18 mouse cellular contexts compared by ENCODE assay signal in the genomic region with DNA sequence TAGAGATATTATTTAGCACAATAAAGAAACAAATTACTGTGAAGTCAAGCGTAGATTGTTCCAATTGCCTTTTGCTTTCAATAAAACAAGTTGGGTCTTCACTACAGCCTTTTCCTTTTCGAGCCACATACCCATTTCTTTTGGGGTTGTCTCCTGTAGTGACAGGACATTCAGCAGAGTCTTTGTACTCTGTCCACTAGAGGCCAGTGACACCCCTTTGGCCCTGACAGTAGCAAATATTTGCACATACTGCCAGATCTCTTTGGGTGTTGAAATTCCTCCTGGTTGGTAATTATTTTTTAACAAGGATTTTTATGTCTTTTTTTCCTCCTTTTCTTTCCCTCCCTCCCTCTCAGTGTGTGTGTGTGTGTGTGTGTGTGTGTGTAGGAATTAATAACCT. TPM values are rescaled to one million over a fixed set of nuclear protein-coding genes. Genes with fewer than 3 reads are reported as not detected.
DNase-seq lines count a peak whose midpoint lies in the region; ATAC-seq and TF ChIP-seq lines count a peak whose summit lies in the region.
"Had no signal": no experiment of that assay in that cellular context is flagged by ENCODE, and none has a peak within 500 bp of the region (broad histone marks: within the 10 kb centered on the region; RNA-seq: fewer than 3 reads in every experiment).

No protein-coding gene starts in this region.

- H3K9me3 ChIP-seq in intestine, postnatal 0 days (ENCODE audit: control insufficient read depth): no peaks in the 10 kb centered on the region
- no peaks in the 10 kb centered on the region for H3K9me3 ChIP-seq in intestine, embryonic 15.5 days
- H3K9me3 ChIP-seq: embryonic facial prominence, embryonic 15.5 days; forebrain, embryonic 15.5 days; G1E; heart, embryonic 13.5 days; megakaryocyte, embryonic 14.5 days had no signal

- no peak overlapping the region for H3K9ac ChIP-seq in intestine, postnatal 0 days (ENCODE audit: low read depth, low read length)
- no peak overlapping the region for H3K9ac ChIP-seq in intestine, embryonic 15.5 days
- H3K9ac ChIP-seq: embryonic facial prominence, embryonic 15.5 days; forebrain, embryonic 15.5 days; heart, embryonic 13.5 days; hindbrain, embryonic 14.5 days had no signal

- DNase-seq in adrenal gland, postnatal 14 days: peak; percentile 20
- DNase-seq in adrenal gland, postnatal 10 days: no peak
- peak; percentile 27 for DNase-seq in retina, embryonic 14.5 days (ENCODE audit: low spot score)
- no peak for DNase-seq in retina, postnatal 1 day
- no peak for DNase-seq in frontal cortex, adult 2 months (ENCODE audit: extremely low spot score in 1 of 2, low spot score in 1 of 2)
- DNase-seq in right cerebral cortex, postnatal 25 days: no peak
- DNase-seq: gastrocnemius, postnatal 36 days; lung, adult 18-20 months had no signal

- 57% methylated on average over 2 of the region's 2 CpGs for WGBS in intestine, postnatal 0 days
- 54% methylated on average over 2 of the region's 2 CpGs for WGBS in intestine, embryonic 15.5 days

- TF ChIP-seq CTCF in intestine, postnatal 0 days (IDR thresholded peaks at IDR 0.05; ENCODE audit: low read depth): peak; percentile 48

- no peaks in the 10 kb centered on the region for H3K36me3 ChIP-seq in intestine, postnatal 0 days (ENCODE audit: control insufficient read depth, insufficient read depth)
- H3K36me3 ChIP-seq in intestine, embryonic 15.5 days: no peaks in the 10 kb centered on the region
- H3K36me3 ChIP-seq: embryonic facial prominence, embryonic 15.5 days; forebrain, embryonic 15.5 days; G1E; heart, embryonic 13.5 days had no signal

- H3K27me3 ChIP-seq in intestine, postnatal 0 days (replicated peaks; ENCODE audit: control insufficient read depth, insufficient read depth, low read length): peaks cover 14% of the 10 kb centered on the region
- peaks cover 16% of the 10 kb centered on the region for H3K27me3 ChIP-seq in intestine, embryonic 15.5 days (replicated peaks)

- no peaks in the 10 kb centered on the region for H3K4me1 ChIP-seq in intestine, postnatal 0 days (replicated peaks; ENCODE audit: control insufficient read depth, insufficient read depth, low read length)
- H3K4me1 ChIP-seq in intestine, embryonic 15.5 days (replicated peaks): 0 out of 2 replicates have a peak, but pooled peaks cover 6% of the 10 kb centered on the region

- H3K4me2 ChIP-seq in intestine, postnatal 0 days (replicated peaks; ENCODE audit: low read depth): no peak overlapping the region
- H3K4me2 ChIP-seq in intestine, embryonic 15.5 days (replicated peaks): no peak overlapping the region
- H3K4me2 ChIP-seq: embryonic facial prominence, embryonic 15.5 days; forebrain, embryonic 15.5 days; heart, embryonic 13.5 days; hindbrain, embryonic 14.5 days had no signal

- no peak overlapping the region for H3K4me3 ChIP-seq in intestine, postnatal 0 days (ENCODE audit: low read depth, low read length)
- H3K4me3 ChIP-seq in intestine, embryonic 15.5 days (replicated peaks): no peak overlapping the region
- H3K4me3 ChIP-seq: embryonic facial prominence, embryonic 15.5 days; forebrain, embryonic 15.5 days; heart, embryonic 13.5 days; megakaryocyte, embryonic 14.5 days; myocyte had no signal

- H3K27ac ChIP-seq in intestine, postnatal 0 days (ENCODE audit: low read depth, low read length): no peak overlapping the region
- no peak overlapping the region for H3K27ac ChIP-seq in intestine, embryonic 15.5 days
- H3K27ac ChIP-seq: embryonic facial prominence, embryonic 15.5 days; forebrain, embryonic 15.5 days; heart, embryonic 13.5 days; hindbrain, embryonic 14.5 days had no signal

- ATAC-seq in intestine, postnatal 0 days: no peak
- no peak for ATAC-seq in intestine, embryonic 15.5 days
- ATAC-seq: forebrain, embryonic 15.5 days had no signal

RNA-seq across cellular contexts. Expression of a gene that starts 31.0 kb away (rescaled TPM):
- not detected in 2 replicates for total RNA-seq in adrenal gland, postnatal 14 days (2021)
- not detected for total RNA-seq in adrenal gland, postnatal 10 days (2021)
- polyA plus RNA-seq in intestine, postnatal 0 days (2015; fragmentation: Nextera tagmentation; extraction: Ambion mirVana): 0.05 TPM in 1 of 2 replicates, not detected in the other
- polyA plus RNA-seq in intestine, embryonic 15.5 days (2015; fragmentation: Nextera tagmentation; extraction: Ambion mirVana): not detected in 2 replicates
- polyA plus RNA-seq in frontal cortex, adult 2 months (2012; rRNA removed): 0.74 and 1.9 TPM in 2 replicates
- total RNA-seq: G1E; gastrocnemius, postnatal 36 days had no signal
- polyA plus RNA-seq: G1E; heart, embryonic 13.5 days; spleen, adult 2 months had no signal

Comparison
In these comparisons a context has a peak if more than half of its experiments do, and no peak if none do; other contexts are left out.
1. DNase-seq: peak in adrenal gland, postnatal 14 days (single experiment) and retina, embryonic 14.5 days (single experiment); none in adrenal gland, postnatal 10 days (single experiment), retina, postnatal 1 day (single experiment), frontal cortex, adult 2 months (0 of 2) and right cerebral cortex, postnatal 25 days (single experiment).